Mouse (Mus musculus) cerebellum, adult 2 months (tissue): ENCODE measurements around the gene Coa6.

Experiments used
- CTCF ChIP-seq: fragments of 200-500 bp; IDR thresholded peaks from 2 replicates; pipeline ENCODE4 v1.5.1; 2011; ENCODE audit warnings: low read depth, mild to moderate bottlenecking, control low read depth, low read length, moderate library complexity, borderline replicate concordance; ENCODE audit not compliant: insufficient read depth
- POLR2A ChIP-seq: fragments of 200-500 bp; IDR thresholded peaks from 2 replicates; pipeline ENCODE4 v1.6.1; 2011; ENCODE audit warnings: low read length, control low read depth, borderline replicate concordance; ENCODE audit not compliant: insufficient read depth

DNA sequence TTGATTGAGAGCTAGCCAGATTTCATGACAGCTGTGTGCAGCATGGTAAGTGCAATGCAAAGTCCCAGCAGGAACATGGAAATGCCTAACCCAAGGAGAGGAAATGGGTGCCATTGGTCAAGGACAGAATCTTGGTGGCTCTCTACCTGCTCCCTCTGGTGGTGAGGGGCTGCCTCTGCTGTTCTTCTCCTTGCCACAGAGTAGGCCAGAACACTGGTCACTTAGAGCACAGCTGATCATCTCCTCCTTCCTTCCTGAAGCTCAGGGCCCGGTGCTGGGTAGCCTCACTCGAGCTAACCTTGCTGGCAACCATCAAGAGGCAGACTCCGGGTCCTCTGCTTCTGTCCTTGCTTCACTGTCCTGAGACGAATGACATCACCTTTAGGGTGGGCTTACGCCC lies 39.6 kb upstream of the Coa6 start:
- TF ChIP-seq CTCF (peak; percentile 77), POLR2A (no peak)
